Mouse (Mus musculus) small intestine, adult 2 months (tissue): ENCODE data around the gene Ncr1.

Experiments
- CTCF ChIP-seq: fragments of 200-500 bp; IDR thresholded peaks from 2 replicates; pipeline ENCODE4 v1.5.1; 2012; ENCODE audit warnings: low read depth, mild to moderate bottlenecking, control low read depth, inconsistent platforms, low read length, moderate library complexity, mixed read lengths; ENCODE audit not compliant: insufficient replicate concordance, insufficient read length; ENCODE audit errors: extremely low read depth
- POLR2A ChIP-seq: fragments of 200-500 bp; IDR thresholded peaks from 2 replicates; pipeline ENCODE4 v1.6.1; 2012; ENCODE audit warnings: low read depth, mild to moderate bottlenecking, control low read depth, inconsistent platforms, low read length, moderate library complexity

DNA sequence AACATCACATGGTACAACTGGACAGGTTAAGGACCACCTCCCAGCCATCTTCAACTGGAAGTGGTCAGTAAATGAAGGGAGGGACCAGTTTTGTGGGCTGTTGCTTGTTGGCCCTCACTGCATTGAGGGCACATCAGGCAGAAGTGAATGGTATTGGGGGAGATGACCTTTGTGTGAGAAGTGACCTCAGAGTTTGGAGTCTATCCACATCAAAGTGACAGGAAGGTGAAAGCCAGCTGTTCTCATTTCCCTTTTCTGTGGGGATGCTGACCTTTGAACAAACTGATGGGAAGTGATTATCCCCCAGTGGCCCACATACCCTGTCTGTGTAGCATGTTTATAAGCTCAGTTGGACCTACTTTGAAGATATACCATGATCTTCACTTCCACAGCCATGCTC is 37.4 kb upstream of the Ncr1 start:
- TF ChIP-seq POLR2A (no peak), CTCF (no peak)
